Mouse (Mus musculus) liver, embryonic 15.5 days (tissue): ENCODE results near the gene Prg2. TPM values are rescaled to one million over a fixed set of nuclear protein-coding genes. Genes with fewer than 3 reads are reported as not detected.
A peak's percentile ranks its signal among the peaks of the same experiment; 100 is the strongest.

Source experiments
- ATAC-seq: fragments of 200-750 bp; cut with Nextera tagmentation; 2 replicates; pipeline ENCODE4 v1.8.0; 2017; ENCODE audit warnings: moderate number of reproducible peaks, mild to moderate bottlenecking, moderate library complexity; ENCODE audit not compliant: insufficient read depth
- H3K27ac ChIP-seq: fragments of 300-500 bp; sonication (generic); replicated peaks from 2 replicates; pipeline ENCODE4 v1.5.1; 2015; ENCODE audit warnings: mild to moderate bottlenecking, inconsistent platforms
- H3K27me3 ChIP-seq: fragments of 300-500 bp; sonication (generic); 2 replicates; pipeline ENCODE4 v1.6.1; 2015; ENCODE audit warnings: mild to moderate bottlenecking, inconsistent platforms
- H3K36me3 ChIP-seq: fragments of 300-500 bp; sonication (generic); replicated peaks from 2 replicates; pipeline ENCODE4 v1.6.1; 2015; ENCODE audit warnings: moderate library complexity, mild to moderate bottlenecking, inconsistent platforms
- H3K4me1 ChIP-seq: fragments of 300-500 bp; sonication (generic); replicated peaks from 2 replicates; pipeline ENCODE4 v1.6.1; 2015; ENCODE audit warnings: inconsistent platforms
- H3K4me2 ChIP-seq: fragments of 300-500 bp; sonication (generic); 2 replicates; pipeline ENCODE4 v1.6.1; 2015; ENCODE audit warnings: moderate library complexity, mild to moderate bottlenecking, inconsistent platforms
- H3K4me3 ChIP-seq: fragments of 300-500 bp; sonication (generic); replicated peaks from 2 replicates; pipeline ENCODE4 v1.5.1; 2015; ENCODE audit warnings: mild to moderate bottlenecking, inconsistent platforms
- H3K9ac ChIP-seq: fragments of 300-500 bp; sonication (generic); 2 replicates; pipeline ENCODE4 v1.6.1; 2015; ENCODE audit warnings: moderate library complexity, mild to moderate bottlenecking, inconsistent platforms
- H3K9me3 ChIP-seq: fragments of 300-500 bp; sonication (generic); replicated peaks from 2 replicates; pipeline ENCODE4 v1.6.1; 2016; ENCODE audit warnings: inconsistent platforms
- WGBS: fragments of 180-500 bp; shearing (Covaris S2); methylation state at CpG from one replicate; pipeline ENCODE4 v1.1.7; 2015; ENCODE audit warnings: mixed read lengths; ENCODE audit not compliant: insufficient replicate concordance; 5-methylcytosine and 5-hydroxymethylcytosine counted together
- polyA plus RNA-seq: library from polyadenylated mRNA; unstranded; fragments of >200 nt; fragmentation: Nextera tagmentation; extraction: Ambion mirVana; gene quantifications from 2 replicates; pipeline ENCODE4 v1.2.1, GENCODE M21; 2015

Gene Prg2
- polyA plus RNA-seq: 26.7 and 68.4 TPM in 2 replicates

GRCm38 (mm10) chr2:84980188-84980587, at the start of gene Prg2:
Gene Prg2, plus strand, starts transcription at chr2:84980461.
- no peaks in the 10 kb centered on the region for H3K36me3 ChIP-seq
- H3K27me3 ChIP-seq: peaks cover 26% of the 10 kb centered on the region
- no peaks in the 10 kb centered on the region for H3K9me3 ChIP-seq
- no peak within 1 kb of the TSS for H3K27ac ChIP-seq
- no peaks in the 10 kb centered on the region for H3K4me1 ChIP-seq
- WGBS: 34% methylated on average over 1 of the region's 1 CpGs
- H3K4me3 ChIP-seq: no peak within 1 kb of the TSS
- ATAC-seq: no peak
- H3K4me2 ChIP-seq: no peak within 1 kb of the TSS
- no peak within 1 kb of the TSS; the same call in 1 of the 2 replicates for H3K9ac ChIP-seq

- Histone ChIP-seq H3K4me2 (no peak overlapping the region), H3K36me3 (0 out of 2 replicates have a peak, but pooled peaks cover under 1% of the 10 kb centered on the region), H3K27ac (no peak overlapping the region), H3K27me3 (peaks cover 25% of the 10 kb centered on the region), H3K9ac (no peak overlapping the region), H3K9me3 (no peaks in the 10 kb centered on the region), H3K4me1 (peaks cover 27% of the 10 kb centered on the region), H3K4me3 (no peak overlapping the region)
- ATAC-seq: no peak
- 54% methylated on average over 8 of the region's 8 CpGs for WGBS
Measured at GRCm38 (mm10) chr2:84933992-84934648, 46.1 kb upstream of the Prg2 start.

- H3K9me3 ChIP-seq: no peaks in the 10 kb centered on the region
- no peak overlapping the region for H3K4me2 ChIP-seq
- H3K4me3 ChIP-seq: no peak overlapping the region
- peaks cover 29% of the 10 kb centered on the region for H3K4me1 ChIP-seq
- peaks cover 19% of the 10 kb centered on the region for H3K27me3 ChIP-seq
- no peak overlapping the region for H3K27ac ChIP-seq
- no peak overlapping the region for H3K9ac ChIP-seq
- H3K36me3 ChIP-seq: peaks cover 4% of the 10 kb centered on the region; the same call in 1 of the 2 replicates
- 66% methylated on average over 4 of the region's 4 CpGs for WGBS
- ATAC-seq: no peak
Measured at GRCm38 (mm10) chr2:84934649-84935007, 45.6 kb upstream of the Prg2 start.

GRCm38 (mm10) chr2:84935065-84935464, 45.2 kb upstream of the Prg2 start:
- WGBS: 87% methylated on average over 5 of the region's 5 CpGs
- no peak for ATAC-seq
- H3K4me1 ChIP-seq: peaks cover 33% of the 10 kb centered on the region

GRCm38 (mm10) chr2:84936474-84937429, 43.5 kb upstream of the Prg2 start, which contains the start of gene Slc43a3:
Gene Slc43a3, plus strand, starts transcription at chr2:84936579.
- Histone ChIP-seq H3K9ac (peak within 1 kb of the TSS; percentile 79), H3K4me3 (peak within 1 kb of the TSS; percentile 80), H3K9me3 (no peaks in the 10 kb centered on the region), H3K36me3 (peaks cover 25% of the 10 kb centered on the region), H3K4me1 (peaks cover 45% of the 10 kb centered on the region), H3K4me2 (peak within 1 kb of the TSS; percentile 68), H3K27ac (peak within 1 kb of the TSS; percentile 99), H3K27me3 (no peaks in the 10 kb centered on the region)
- 3% methylated on average over 38 of the region's 38 CpGs for WGBS
- peak; percentile 62 for ATAC-seq

More at GRCm38 (mm10) chr2:84935065-84935464, 45.2 kb upstream of the Prg2 start:
- peak overlapping the region; percentile 73 for H3K27ac ChIP-seq
- H3K9me3 ChIP-seq: no peaks in the 10 kb centered on the region
- H3K27me3 ChIP-seq: peaks cover 15% of the 10 kb centered on the region
- 0 out of 2 replicates have a peak overlapping the region, but pooled peaks have one; percentile 41 for H3K4me2 ChIP-seq
- H3K36me3 ChIP-seq: peaks cover 9% of the 10 kb centered on the region
- no peak overlapping the region for H3K9ac ChIP-seq
- no peak overlapping the region for H3K4me3 ChIP-seq

GRCm38 (mm10) chr2:84937491-84938150, 42.6 kb upstream of the Prg2 start:
- Histone ChIP-seq H3K9ac (peak overlapping the region; percentile 79), H3K4me1 (peaks cover 53% of the 10 kb centered on the region), H3K4me2 (peak overlapping the region; percentile 68), H3K36me3 (peaks cover 34% of the 10 kb centered on the region), H3K27ac (peak overlapping the region; percentile 99), H3K9me3 (no peaks in the 10 kb centered on the region), H3K27me3 (no peaks in the 10 kb centered on the region), H3K4me3 (peak overlapping the region; percentile 80)
- 8% methylated on average over 3 of the region's 3 CpGs for WGBS
- no peak for ATAC-seq

- WGBS: 6% methylated on average over 5 of the region's 5 CpGs
- Histone ChIP-seq H3K36me3 (peaks cover 41% of the 10 kb centered on the region), H3K4me3 (peak overlapping the region; percentile 80), H3K4me1 (peaks cover 59% of the 10 kb centered on the region), H3K27me3 (no peaks in the 10 kb centered on the region), H3K27ac (peak overlapping the region; percentile 99), H3K9ac (peak overlapping the region; percentile 79), H3K4me2 (peak overlapping the region; percentile 68), H3K9me3 (no peaks in the 10 kb centered on the region)
- ATAC-seq: peak; percentile 91
Measured at GRCm38 (mm10) chr2:84938249-84938946, 41.9 kb upstream of the Prg2 start.

- Histone ChIP-seq H3K36me3 (peaks cover 50% of the 10 kb centered on the region), H3K27me3 (no peaks in the 10 kb centered on the region), H3K27ac (peak overlapping the region; percentile 99), H3K4me1 (peaks cover 62% of the 10 kb centered on the region), H3K9ac (peak overlapping the region; percentile 79), H3K9me3 (no peaks in the 10 kb centered on the region), H3K4me3 (peak overlapping the region; percentile 80), H3K4me2 (peak overlapping the region; percentile 68)
- ATAC-seq: no peak
- 16% methylated on average over 3 of the region's 3 CpGs for WGBS
Measured at GRCm38 (mm10) chr2:84939306-84939705, 41.0 kb upstream of the Prg2 start.

GRCm38 (mm10) chr2:84939711-84940110, 40.5 kb upstream of the Prg2 start:
- Histone ChIP-seq H3K4me2 (peak overlapping the region; percentile 68), H3K4me1 (peaks cover 62% of the 10 kb centered on the region), H3K9me3 (no peaks in the 10 kb centered on the region), H3K27ac (peak overlapping the region; percentile 99), H3K27me3 (no peaks in the 10 kb centered on the region), H3K4me3 (peak overlapping the region; percentile 80), H3K9ac (peak overlapping the region; percentile 79; the same call in 1 of the 2 replicates), H3K36me3 (peaks cover 54% of the 10 kb centered on the region)
- ATAC-seq: no peak
- 49% methylated on average over 6 of the region's 6 CpGs for WGBS

GRCm38 (mm10) chr2:84941332-84941731, 38.9 kb upstream of the Prg2 start:
- ATAC-seq: no peak
- Histone ChIP-seq H3K4me1 (peaks cover 69% of the 10 kb centered on the region), H3K27me3 (no peaks in the 10 kb centered on the region), H3K36me3 (peaks cover 70% of the 10 kb centered on the region), H3K9me3 (no peaks in the 10 kb centered on the region), H3K27ac (peak overlapping the region; percentile 99), H3K4me2 (peak overlapping the region; percentile 68), H3K4me3 (peak overlapping the region; percentile 80; the same call in 1 of the 2 replicates), H3K9ac (no peak overlapping the region)
- 55% methylated on average over 2 of the region's 2 CpGs for WGBS
